Mouse (Mus musculus) hindbrain, postnatal 0 days (tissue): ENCODE data around the gene Kif16b. TPM values are rescaled to one million over a fixed set of nuclear protein-coding genes. Genes with fewer than 3 reads are reported as not detected.

Experiments
- ATAC-seq: fragments of 200-750 bp; cut with Nextera tagmentation; 2 replicates; pipeline ENCODE4 v1.8.0; 2017; ENCODE audit warnings: mild to moderate bottlenecking, moderate TSS enrichment, moderate library complexity
- DNase-seq: peaks from one replicate; pipeline ENCODE4 v3.0.0-alpha.2; 2015; ENCODE audit warnings: low spot score
- H3K27ac ChIP-seq: fragments of 300-500 bp; sonication (generic); 2 replicates; pipeline ENCODE4 v1.5.1; 2014; ENCODE audit warnings: mild to moderate bottlenecking
- H3K27me3 ChIP-seq: fragments of 300-500 bp; sonication (generic); 2 replicates; pipeline ENCODE4 v1.6.1; 2014; ENCODE audit warnings: low read length, mixed read lengths; ENCODE audit not compliant: insufficient read depth
- H3K36me3 ChIP-seq: fragments of 300-500 bp; sonication (generic); 2 replicates; pipeline ENCODE4 v1.6.1; 2014; ENCODE audit warnings: low read length, mixed read lengths; ENCODE audit not compliant: insufficient read depth
- H3K4me1 ChIP-seq: fragments of 300-500 bp; sonication (generic); 2 replicates; pipeline ENCODE4 v1.6.1; 2014; ENCODE audit warnings: antibody characterized with exemption, low read length, mixed read lengths; ENCODE audit not compliant: insufficient read depth
- H3K4me2 ChIP-seq: fragments of 300-500 bp; sonication (generic); 2 replicates; pipeline ENCODE4 v1.6.1; 2014; ENCODE audit warnings: low read depth, mild to moderate bottlenecking, low read length, moderate library complexity, mixed read lengths
- H3K4me3 ChIP-seq: fragments of 300-500 bp; sonication (generic); 2 replicates; pipeline ENCODE4 v1.5.1; 2014; ENCODE audit warnings: low read length
- H3K9ac ChIP-seq: fragments of 300-500 bp; sonication (generic); replicated peaks from 2 replicates; pipeline ENCODE4 v1.6.1; 2014; ENCODE audit warnings: mild to moderate bottlenecking, low read length, moderate library complexity, mixed read lengths
- H3K9me3 ChIP-seq: fragments of 300-500 bp; sonication (generic); 2 replicates; pipeline ENCODE4 v1.6.1; 2016; ENCODE audit warnings: low read length, mixed read lengths
- CTCF ChIP-seq: IDR thresholded peaks from 2 replicates; pipeline ENCODE4 v1.5.1; 2016; ENCODE audit warnings: antibody characterized with exemption, control low read depth, low read depth
- WGBS: fragments of 180-500 bp; shearing (Covaris S2); extraction: QIAGEN DNeasy Blood & Tissue Kit; methylation state at CpG from one replicate; pipeline ENCODE4 v1.1.7; 2014; 5-methylcytosine and 5-hydroxymethylcytosine counted together
- polyA plus RNA-seq: library from polyadenylated mRNA; unstranded; fragments of >200 nt; fragmentation: Nextera tagmentation; extraction: Ambion mirVana; gene quantifications from 2 replicates; pipeline ENCODE4 v1.2.1, GENCODE M21; 2015
- total RNA-seq: library from RNA; depleted of rRNA; stranded (reverse); fragments of >200 nt; gene quantifications from 2 replicates; pipeline ENCODE4 v1.2.3, GENCODE M21; 2014

Gene Kif16b
- total and polyA plus RNA-seq, 2 experiments from 2014 or later: 3.0 to 10.0 TPM

- Histone ChIP-seq H3K27ac (no peak overlapping the region), H3K4me1 (no peaks in the 10 kb centered on the region; the same call in 1 of the 2 replicates), H3K9me3 (no peaks in the 10 kb centered on the region), H3K4me2 (no peak overlapping the region), H3K27me3 (no peaks in the 10 kb centered on the region), H3K9ac (no peak overlapping the region), H3K36me3 (no peaks in the 10 kb centered on the region), H3K4me3 (no peak overlapping the region)
- 87% methylated on average over 7 of the region's 7 CpGs for WGBS
- TF ChIP-seq CTCF: no peak
- ATAC-seq: no peak
- no peak for DNase-seq
Observed at GRCm38 (mm10) chr2:142883625-142883994, 17.7 kb downstream of the Kif16b start.

DNA sequence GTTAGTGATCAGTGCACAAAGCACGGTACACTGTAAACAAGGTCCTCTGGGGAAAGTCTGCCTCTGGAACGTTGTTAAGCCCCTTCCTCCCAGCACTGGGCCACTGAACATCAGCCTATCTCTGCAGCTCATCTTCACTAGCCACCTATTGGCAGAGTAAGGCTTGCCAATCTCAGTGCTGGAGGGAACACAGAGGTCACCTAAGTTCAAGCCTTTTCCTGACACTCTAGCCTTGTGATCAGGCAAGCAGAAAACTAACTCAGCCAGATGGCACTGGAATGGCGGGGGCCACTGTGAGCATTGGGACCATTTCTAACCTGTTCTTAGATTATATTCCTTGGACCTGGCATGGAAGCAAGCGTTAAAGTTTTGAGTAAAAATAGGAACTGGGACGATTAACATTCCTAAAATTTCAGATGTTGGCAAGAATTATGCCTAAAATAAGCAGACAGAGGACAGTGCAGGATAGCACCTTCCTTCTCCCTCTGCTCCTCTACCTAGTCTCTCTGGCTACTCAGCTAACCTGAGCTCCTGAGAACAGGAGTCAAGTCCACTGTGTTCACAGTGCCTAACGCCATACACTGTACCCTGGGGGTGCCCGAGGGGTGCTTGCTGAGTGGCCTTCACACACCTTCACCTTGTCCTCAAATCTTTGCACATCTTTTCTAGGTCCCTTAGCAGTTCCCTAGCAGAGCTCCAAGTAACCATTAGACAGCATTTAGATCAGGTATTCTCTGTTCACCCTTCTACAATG is 18.3 kb downstream of the Kif16b start:
- H3K9me3 ChIP-seq: no peaks in the 10 kb centered on the region
- no peaks in the 10 kb centered on the region; the same call in 1 of the 2 replicates for H3K4me1 ChIP-seq
- no peak for TF ChIP-seq CTCF
- H3K4me2 ChIP-seq: no peak overlapping the region
- no peaks in the 10 kb centered on the region for H3K36me3 ChIP-seq
- DNase-seq (no peak), ATAC-seq (no peak)
- H3K27ac ChIP-seq: no peak overlapping the region
- no peak overlapping the region for H3K9ac ChIP-seq
- no peak overlapping the region for H3K4me3 ChIP-seq
- H3K27me3 ChIP-seq: no peaks in the 10 kb centered on the region
- WGBS: 57% methylated on average over 7 of the region's 7 CpGs

- no peak for TF ChIP-seq CTCF
- Histone ChIP-seq H3K9me3 (no peaks in the 10 kb centered on the region), H3K27ac (no peak overlapping the region), H3K36me3 (no peaks in the 10 kb centered on the region), H3K27me3 (no peaks in the 10 kb centered on the region), H3K4me2 (no peak overlapping the region), H3K9ac (no peak overlapping the region), H3K4me3 (no peak overlapping the region), H3K4me1 (no peaks in the 10 kb centered on the region; the same call in 1 of the 2 replicates)
- no peak for ATAC-seq
- WGBS: 54% methylated on average over 2 of the region's 2 CpGs
- DNase-seq: no peak
Observed at GRCm38 (mm10) chr2:142882466-142882865, 18.9 kb downstream of the Kif16b start.

- DNase-seq: no peak
- Histone ChIP-seq H3K4me3 (no peak overlapping the region), H3K27me3 (no peaks in the 10 kb centered on the region), H3K27ac (no peak overlapping the region), H3K36me3 (no peaks in the 10 kb centered on the region), H3K9me3 (no peaks in the 10 kb centered on the region), H3K4me2 (no peak overlapping the region), H3K9ac (no peak overlapping the region), H3K4me1 (no peaks in the 10 kb centered on the region; the same call in 1 of the 2 replicates)
- TF ChIP-seq CTCF: no peak
- no peak for ATAC-seq
- 71% methylated on average over 4 of the region's 4 CpGs for whole genome bisulfite sequencing
Observed at GRCm38 (mm10) chr2:142881177-142881576, 20.2 kb downstream of the Kif16b start.

- no peak overlapping the region for H3K4me2 ChIP-seq
- H3K27me3 ChIP-seq: no peaks in the 10 kb centered on the region
- no peaks in the 10 kb centered on the region; the same call in 1 of the 2 replicates for H3K4me1 ChIP-seq
- DNase-seq (no peak), ATAC-seq (no peak)
- WGBS: 81% methylated on average over 8 of the region's 8 CpGs
- H3K4me3 ChIP-seq: no peak overlapping the region
- H3K27ac ChIP-seq: no peak overlapping the region
- no peak overlapping the region for H3K9ac ChIP-seq
- TF ChIP-seq CTCF: no peak
- no peaks in the 10 kb centered on the region for H3K9me3 ChIP-seq
- no peaks in the 10 kb centered on the region for H3K36me3 ChIP-seq
Observed at GRCm38 (mm10) chr2:142879257-142879818, 22.0 kb downstream of the Kif16b start.

DNA sequence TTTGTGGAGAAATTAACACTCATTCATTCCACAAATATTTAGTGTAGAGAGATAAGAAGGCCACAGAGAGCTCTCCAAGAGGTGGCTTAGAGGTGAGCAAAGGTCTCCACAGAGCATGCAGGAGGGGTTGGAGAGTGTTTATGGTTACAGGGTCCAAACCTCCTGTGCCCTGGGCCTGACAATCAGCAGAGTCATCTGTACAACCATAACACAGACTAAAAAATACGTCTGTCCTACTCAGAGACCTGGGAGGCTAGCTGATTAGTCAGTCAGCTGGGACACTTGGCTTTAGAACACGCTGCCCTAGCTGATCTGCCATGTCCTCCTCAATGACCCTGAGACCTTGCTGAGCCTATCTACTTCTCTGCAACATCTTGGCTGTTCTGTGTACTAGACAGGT is 24.7 kb downstream of the Kif16b start:
- no peak for TF ChIP-seq CTCF
- Histone ChIP-seq H3K4me2 (no peak overlapping the region), H3K4me3 (no peak overlapping the region), H3K4me1 (no peaks in the 10 kb centered on the region), H3K36me3 (no peaks in the 10 kb centered on the region), H3K9ac (no peak overlapping the region), H3K9me3 (no peaks in the 10 kb centered on the region), H3K27ac (no peak overlapping the region), H3K27me3 (no peaks in the 10 kb centered on the region)
- WGBS: 81% methylated on average over 2 of the region's 2 CpGs
- ATAC-seq (no peak), DNase-seq (no peak)

DNA sequence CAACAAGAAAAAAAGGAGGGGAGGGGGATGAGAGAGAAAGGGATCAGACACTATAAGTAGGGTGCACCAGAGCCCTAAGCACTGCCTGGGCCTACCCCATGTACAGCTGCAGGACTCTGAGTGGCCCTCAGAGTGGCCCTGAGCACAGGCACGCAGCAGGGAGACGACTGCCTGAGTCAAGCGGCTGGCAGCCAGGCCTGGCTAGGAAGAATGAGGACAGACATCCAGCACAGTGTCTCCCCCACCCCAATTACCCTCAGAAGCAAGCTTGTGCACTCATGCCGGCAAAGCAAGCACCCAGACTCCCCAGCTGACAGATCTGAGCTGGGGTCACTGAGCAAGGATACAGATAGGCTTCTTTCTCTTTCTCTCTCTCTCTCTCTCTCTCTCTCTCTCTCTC is 25.4 kb downstream of the Kif16b start:
- no peak overlapping the region for H3K27ac ChIP-seq
- 55% methylated on average over 4 of the region's 4 CpGs for WGBS
- H3K4me2 ChIP-seq: no peak overlapping the region
- DNase-seq: no peak
- no peaks in the 10 kb centered on the region for H3K36me3 ChIP-seq
- TF ChIP-seq CTCF: no peak
- H3K4me1 ChIP-seq: no peaks in the 10 kb centered on the region
- H3K4me3 ChIP-seq: no peak overlapping the region
- ATAC-seq: no peak
- H3K27me3 ChIP-seq: no peaks in the 10 kb centered on the region
- H3K9me3 ChIP-seq: no peaks in the 10 kb centered on the region
- H3K9ac ChIP-seq: no peak overlapping the region
